Mouse (Mus musculus) CH12.LX (cell line): ENCODE results near the gene Dffb. TPM values are rescaled to one million over a fixed set of nuclear protein-coding genes. Genes with fewer than 3 reads are reported as not detected.

ENCODE experiments used
- DNase-seq: peaks from one replicate; pipeline ENCODE4 v3.0.0-alpha.2; 2013; ENCODE audit errors: extremely low read depth
- H3K27ac ChIP-seq: 2 replicates; pipeline ENCODE4 v1.5.1; 2012; ENCODE audit warnings: low read depth, mild to moderate bottlenecking, control low read depth, moderate library complexity; ENCODE audit not compliant: insufficient read depth
- H3K27me3 ChIP-seq: replicated peaks from 2 replicates; pipeline ENCODE3; 2012; ENCODE audit warnings: inconsistent platforms
- H3K36me3 ChIP-seq, 2 experiments: replicated peaks in 1 of 2; 2 replicates each; pipeline versions ENCODE3 to v1.6.1; 2012; ENCODE audit warnings: inconsistent platforms in 1 of 2, low read length in 1 of 2, mild to moderate bottlenecking in 1 of 2, mixed read lengths in 1 of 2, moderate library complexity in 1 of 2; ENCODE audit not compliant: control insufficient read depth in 1 of 2, insufficient read depth in 1 of 2
- H3K4me1 ChIP-seq, 2 experiments: 2 replicates each; pipeline ENCODE4 v1.6.1; 2012; ENCODE audit warnings: inconsistent platforms in 1 of 2, moderate library complexity in 1 of 2; ENCODE audit not compliant: insufficient read depth in 2 of 2, control insufficient read depth in 1 of 2
- H3K4me2 ChIP-seq: 2 replicates; pipeline ENCODE4 v1.6.1; 2012; ENCODE audit warnings: low read depth, mild to moderate bottlenecking, control low read depth; ENCODE audit not compliant: poor library complexity, insufficient read depth, severe bottlenecking
- H3K4me3 ChIP-seq, 3 experiments: fragments of 150-350 bp in 1 of 3; sonication (generic) in 1 of 3; replicated peaks in 1 of 3; 2 replicates each; pipeline versions ENCODE3 to v1.5.1; 2011 to 2012; ENCODE audit warnings: low read depth in 2 of 3, low read length in 2 of 3, mild to moderate bottlenecking in 2 of 3, moderate library complexity in 2 of 3, control low read depth in 1 of 3, improper control_type of control experiment in 1 of 3, inconsistent platforms in 1 of 3, mixed read lengths in 1 of 3; ENCODE audit not compliant: poor library complexity in 1 of 3
- H3K79me2 ChIP-seq: replicated peaks from 2 replicates; pipeline ENCODE4 v1.6.1; 2012; ENCODE audit warnings: mild to moderate bottlenecking, moderate library complexity; ENCODE audit not compliant: control insufficient read depth, poor library complexity, insufficient read depth, severe bottlenecking; ENCODE audit errors: extremely low read depth
- H3K9ac ChIP-seq: 2 replicates; pipeline ENCODE4 v1.6.1; 2012; ENCODE audit warnings: low read depth, mild to moderate bottlenecking, control low read depth, moderate library complexity; ENCODE audit not compliant: insufficient read depth
- H3K9me3 ChIP-seq: replicated peaks from 2 replicates; pipeline ENCODE3; 2012; ENCODE audit warnings: low read length, inconsistent platforms, mixed read lengths
- BHLHE40 ChIP-seq: IDR thresholded peaks from 2 replicates; pipeline ENCODE4 v1.6.1; 2011; ENCODE audit warnings: mild to moderate bottlenecking, low read depth, low read length, improper control_type of control experiment
- CTCF ChIP-seq, 2 experiments: IDR thresholded peaks in 1 of 2; conservative IDR thresholded peaks in 1 of 2; 2 replicates each; pipeline ENCODE4 v1.5.1; 2011 to 2012; ENCODE audit warnings: low read depth in 2 of 2, low read length in 2 of 2, improper control_type of control experiment in 1 of 2, inconsistent platforms in 1 of 2, mild to moderate bottlenecking in 1 of 2, moderate library complexity in 1 of 2
- E2F4 ChIP-seq: IDR thresholded peaks from 2 replicates; pipeline ENCODE4 v1.6.1; 2011; ENCODE audit warnings: low read depth, low read length, improper control_type of control experiment; ENCODE audit not compliant: insufficient replicate concordance
- EP300 ChIP-seq: IDR thresholded peaks from 2 replicates; pipeline ENCODE4 v1.6.1; 2011; ENCODE audit warnings: low read length, improper control_type of control experiment
- ETS1 ChIP-seq: conservative IDR thresholded peaks from 2 replicates; pipeline ENCODE4 v1.6.1; 2012; ENCODE audit warnings: low read depth, mild to moderate bottlenecking, inconsistent platforms, low read length, improper control_type of control experiment, moderate library complexity
- GABPA ChIP-seq: IDR thresholded peaks from 2 replicates; pipeline ENCODE4 v1.6.1; 2012; ENCODE audit warnings: low read depth, low read length, improper control_type of control experiment, inconsistent platforms; ENCODE audit not compliant: insufficient replicate concordance
- IRF4 ChIP-seq: IDR thresholded peaks from 2 replicates; pipeline ENCODE4 v1.6.1; 2014; ENCODE audit warnings: low read depth, mild to moderate bottlenecking, inconsistent platforms, low read length, improper control_type of control experiment
- MAX ChIP-seq: IDR thresholded peaks from 2 replicates; pipeline ENCODE4 v1.6.1; 2011; ENCODE audit warnings: low read length, improper control_type of control experiment
- MEF2A ChIP-seq: IDR thresholded peaks from 2 replicates; pipeline ENCODE4 v1.6.1; 2014; ENCODE audit warnings: low read depth, mild to moderate bottlenecking, inconsistent platforms, low read length, improper control_type of control experiment, borderline replicate concordance
- MYC ChIP-seq: IDR thresholded peaks from 2 replicates; pipeline ENCODE4 v1.6.1; 2011; ENCODE audit warnings: low read depth, mild to moderate bottlenecking, improper control_type of control experiment, low read length
- NELFE ChIP-seq: IDR thresholded peaks from 2 replicates; pipeline ENCODE4 v1.6.1; 2011; ENCODE audit warnings: low read depth, low read length, improper control_type of control experiment
- NRF1 ChIP-seq: IDR thresholded peaks from 2 replicates; pipeline ENCODE4 v1.6.1; 2014; ENCODE audit warnings: low read depth, mild to moderate bottlenecking, inconsistent platforms, low read length, improper control_type of control experiment, moderate library complexity
- PAX5 ChIP-seq: IDR thresholded peaks from 2 replicates; pipeline ENCODE4 v1.6.1; 2012; ENCODE audit warnings: low read length, inconsistent platforms, mixed read lengths
- POLR2AphosphoS2 ChIP-seq: IDR thresholded peaks from 2 replicates; pipeline ENCODE4 v1.6.1; 2011; ENCODE audit warnings: low read depth, low read length, improper control_type of control experiment
- SIN3A ChIP-seq: IDR thresholded peaks from 2 replicates; pipeline ENCODE4 v1.6.1; 2012; ENCODE audit warnings: low read length, improper control_type of control experiment, inconsistent platforms
- TBP ChIP-seq: conservative IDR thresholded peaks from 2 replicates; pipeline ENCODE4 v1.6.1; 2011; ENCODE audit warnings: low read depth, low read length, improper control_type of control experiment
- TCF12 ChIP-seq: IDR thresholded peaks from 2 replicates; pipeline ENCODE4 v1.6.1; 2014; ENCODE audit warnings: low read depth, mild to moderate bottlenecking, inconsistent platforms, low read length, improper control_type of control experiment
- ZKSCAN1 ChIP-seq: IDR thresholded peaks from 2 replicates; pipeline ENCODE4 v1.6.1; 2012; ENCODE audit warnings: low read depth, inconsistent platforms, low read length, improper control_type of control experiment, borderline replicate concordance
- dilution Hi-C: fragments of 300-500 bp; cut with MboI; formaldehyde crosslinking; loops from 2 replicates; pipeline ENCODE4 v1.14.3; 2020; ENCODE audit warnings: low sequenced_read_pairs; ENCODE audit not compliant: extremely low pct_unique_long_range_greater_than_20kb, extremely low pct_ligation_motif_present
- in situ Hi-C: fragments of 300-500 bp; cut with MboI; formaldehyde crosslinking; loops from 3 replicates; pipeline ENCODE4 v1.14.3; 2019; ENCODE audit warnings: low sequenced_read_pairs, low pct_ligation_motif_present, low pct_unique_long_range_greater_than_20kb, mixed read lengths
- polyA plus RNA-seq: library from polyadenylated mRNA; unstranded; fragments of >175 nt; gene quantifications from 2 replicates; pipeline ENCODE4 v1.2.1, GENCODE M21; 2012; ENCODE audit warnings: low read depth; ENCODE audit not compliant: insufficient read length
- total RNA-seq, 2 experiments: library from RNA; depleted of rRNA; stranded (reverse); fragments of 300-350 nt in 1 of 2; fragments of >200 nt in 1 of 2; gene quantifications; 2 replicates each; pipeline ENCODE4 v1.2.3; 2012 to 2014

The Dffb gene
- total and polyA plus RNA-seq, 3 experiments: 10.7 to 21.4 (median 12.6) TPM

- peaks cover 4% of the 10 kb centered on the region for H3K79me2 ChIP-seq
- H3K4me1 ChIP-seq: peaks cover 7 to 27% of the 10 kb centered on the region in 2 experiments; a peak in 3 of 4 replicates
- peak overlapping the region; percentile 97 for H3K4me2 ChIP-seq
- H3K9ac ChIP-seq: peak overlapping the region; percentile 77; the same call in 1 of the 2 replicates
- dilution Hi-C loops (no loop called here), in situ Hi-C loops (no loop called here)
- peak overlapping the region; percentile 79 to 90 (median 85) for H3K4me3 ChIP-seq
- DNase-seq: no peak
- H3K9me3 ChIP-seq: no peaks in the 10 kb centered on the region
- H3K36me3 ChIP-seq: peaks cover 24 to 52% of the 10 kb centered on the region in 2 experiments
- H3K27me3 ChIP-seq: no peaks in the 10 kb centered on the region
- TF ChIP-seq CTCF (conservative IDR thresholded peaks at IDR 0.05 in 1 of 2, IDR thresholded peaks at IDR 0.05 in 1 of 2; ENCODE audit: low read depth in 2 of 2, low read length in 2 of 2) (peak in 1 of 2 experiments; percentile 1; a peak in 1 of 4 replicates), SIN3A (no peak)
- TF ChIP-seq, all 38 proteins: peak for 1
- no peak overlapping the region for H3K27ac ChIP-seq
These were observed 842 bp upstream of the Dffb start for GRCm38 (mm10) chr4:153975768-153976167.

DNA sequence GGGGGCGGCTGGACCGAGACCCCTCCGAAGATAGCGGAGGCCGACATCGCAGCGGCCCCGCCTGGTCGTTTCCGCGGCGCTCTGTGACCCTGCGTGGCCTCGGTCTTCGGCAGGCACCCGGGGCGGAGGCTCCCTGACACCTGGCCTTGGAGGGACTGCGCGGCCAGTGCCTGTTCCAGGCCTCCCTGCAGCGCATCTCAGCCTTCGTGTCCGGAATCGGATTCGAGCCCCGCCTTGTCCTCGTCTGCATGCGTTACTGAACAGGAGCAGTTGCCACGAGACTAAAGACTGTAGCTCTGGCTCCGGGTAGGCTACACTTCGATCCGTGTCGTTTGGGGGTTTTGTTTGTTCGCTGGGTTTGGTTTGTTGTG lies 351 bp upstream of the Dffb start:
- no peaks in the 10 kb centered on the region for H3K9me3 ChIP-seq
- peak overlapping the region; percentile 97; the same call in 1 of the 2 replicates for H3K4me2 ChIP-seq
- H3K9ac ChIP-seq: peak overlapping the region; percentile 77
- peaks cover 7 to 27% of the 10 kb centered on the region in 2 experiments; a peak in 3 of 4 replicates for H3K4me1 ChIP-seq
- peak overlapping the region; percentile 79 to 90 (median 85) for H3K4me3 ChIP-seq
- H3K79me2 ChIP-seq: peaks cover 4% of the 10 kb centered on the region
- in situ Hi-C loops (no loop called here), dilution Hi-C loops (no loop called here)
- TF ChIP-seq EP300 (no peak), TCF12 (no peak), TBP (no peak), MEF2A (no peak), E2F4 (no peak), ZKSCAN1 (no peak), BHLHE40 (no peak), IRF4 (no peak), NELFE (no peak), ETS1 (no peak), GABPA (0 out of 2 replicates have a peak, but pooled peaks have one; percentile 2), POLR2AphosphoS2 (no peak; the same call in 1 of the 2 replicates), MYC (no peak), SIN3A (peak; percentile 46; the same call in 1 of the 2 replicates), NRF1 (no peak), MAX (peak; percentile 32), PAX5 (no peak)
- no peaks in the 10 kb centered on the region for H3K27me3 ChIP-seq
- peaks cover 20 to 52% of the 10 kb centered on the region in 2 experiments for H3K36me3 ChIP-seq
- no peak overlapping the region for H3K27ac ChIP-seq
- peak; percentile 21 for DNase-seq
